Mouse (Mus musculus) right cerebral cortex, postnatal 4 days (tissue): ENCODE measurements around the gene Olig1.
"Not testable (repeated sequence)": the region's sequence is repeated elsewhere in the genome, so short reads cannot be mapped to it uniquely, and the experiment has no call there.

Experiments
- DNase-seq: peaks from one replicate; pipeline ENCODE4 v3.0.0-alpha.2; 2022

Olig1 gene

DNA sequence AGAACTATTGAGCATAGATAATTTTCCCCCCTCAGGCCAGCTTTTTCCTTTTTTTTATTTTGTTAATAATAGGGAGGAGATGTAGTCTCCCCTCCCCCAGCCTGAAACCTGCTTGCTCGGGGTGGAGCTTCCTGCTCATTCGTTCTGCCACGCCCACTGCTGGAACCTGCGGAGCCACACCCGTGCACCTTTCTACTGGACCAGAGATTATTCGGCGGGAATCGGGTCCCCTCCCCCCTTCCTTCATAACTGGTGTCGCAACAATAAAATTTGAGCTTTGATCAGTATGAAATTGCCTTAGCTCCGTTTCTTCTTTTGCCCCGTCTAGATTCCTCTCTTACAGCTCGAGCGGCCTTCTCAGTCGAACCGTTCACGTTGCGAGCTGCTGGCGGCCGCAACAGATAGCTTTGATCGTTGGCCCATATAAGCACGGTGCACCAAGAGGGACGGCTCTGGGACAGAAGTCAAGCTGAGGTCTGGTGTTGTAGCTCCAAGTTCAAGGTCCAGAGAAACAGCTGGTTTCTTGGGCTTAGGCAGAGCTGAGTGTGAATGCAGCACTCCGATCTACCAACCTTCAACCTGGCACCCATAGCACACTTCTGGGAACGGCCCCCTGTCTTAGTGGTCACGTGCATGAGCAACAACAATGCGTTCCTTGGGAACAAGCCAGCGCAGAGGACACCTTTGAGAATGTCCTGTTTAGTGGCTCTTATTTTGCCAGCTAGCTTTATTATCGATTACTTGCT lies 14.0 kb upstream of the Olig1 start:
- not testable (repeated sequence) for DNase-seq

DNA sequence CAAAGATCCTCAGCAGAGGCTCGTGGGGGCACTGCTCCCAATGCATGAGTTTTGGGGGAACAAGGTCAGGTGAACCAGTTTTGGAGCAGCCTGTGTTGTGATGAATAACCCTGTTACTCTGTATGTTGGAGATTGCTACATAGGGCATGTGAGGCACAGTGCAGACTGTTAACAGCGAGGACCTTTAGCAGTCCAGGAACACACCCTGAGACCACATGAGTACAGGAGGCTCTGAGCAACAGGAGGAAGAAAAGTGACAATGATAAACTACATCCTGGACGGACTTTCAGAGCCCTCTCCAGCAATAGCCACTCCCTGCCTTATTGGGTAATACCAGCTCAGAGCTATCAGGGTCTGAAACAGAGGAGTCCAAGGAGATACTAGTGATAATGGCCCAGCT lies 10.6 kb upstream of the Olig1 start:
- DNase-seq, result no peak

DNA sequence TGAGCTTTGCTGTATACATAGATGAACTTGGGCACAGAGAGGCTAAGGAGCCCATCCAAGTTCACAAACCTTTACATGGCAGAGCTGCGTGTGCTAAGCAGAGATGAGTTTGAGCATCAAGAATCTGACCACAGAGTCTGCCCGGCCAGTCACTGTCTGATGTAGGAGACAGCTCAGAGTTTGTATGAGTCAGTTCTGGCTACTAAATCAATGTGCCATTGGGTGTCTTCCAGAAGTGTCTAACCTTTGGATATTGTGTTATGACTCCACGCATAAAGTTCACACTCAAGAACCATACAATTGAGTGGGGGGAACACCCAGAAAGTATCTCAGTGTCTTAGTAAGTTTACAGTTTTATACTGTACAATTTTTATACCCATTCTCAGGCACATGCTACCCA lies 8.7 kb upstream of the Olig1 start:
- DNase-seq, result no peak

GRCm38 (mm10) chr16:91262467-91263220 lies 6.9 kb upstream of the Olig1 start:
- DNase-seq, result no peak

GRCm38 (mm10) chr16:91265972-91266371 lies 3.6 kb upstream of the Olig1 start:
- peak; percentile 69 for DNase-seq

DNA sequence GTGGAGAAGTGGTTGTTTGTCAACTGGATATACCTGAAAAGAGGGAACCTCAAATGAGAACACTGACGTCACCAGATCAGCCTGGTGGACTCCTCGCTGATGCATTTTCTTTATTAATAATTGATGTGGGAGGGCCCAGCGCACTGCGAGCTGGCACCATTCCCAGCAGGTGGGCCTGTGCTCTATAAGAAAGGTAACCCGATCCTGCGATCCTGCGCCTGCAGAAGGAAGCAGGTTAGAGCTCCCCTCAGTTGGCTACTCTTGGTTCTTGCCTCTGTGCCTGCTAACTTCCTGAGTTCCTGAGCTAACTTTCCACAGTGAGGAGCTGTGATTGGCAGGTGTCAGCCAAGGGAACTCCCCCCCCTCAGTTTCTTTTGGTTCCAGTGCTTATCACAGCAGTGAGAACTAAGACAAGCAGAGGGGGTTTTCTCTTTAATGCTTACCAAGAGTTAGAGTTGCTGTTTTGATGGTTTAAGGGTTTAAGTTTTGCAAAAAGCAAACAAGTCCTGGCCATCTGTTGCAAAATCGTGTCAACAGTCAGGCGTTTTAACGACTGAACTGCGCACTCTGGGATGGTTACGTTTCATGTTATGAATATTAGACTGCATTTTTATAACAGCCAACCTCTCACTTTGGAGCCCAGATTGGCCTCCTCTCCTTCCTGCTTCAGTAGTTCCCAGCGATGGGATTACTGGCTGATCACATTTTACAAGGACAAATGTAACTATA lies 684 bp upstream of the Olig1 start:
- no peak for DNase-seq

- peak; percentile 52 for DNase-seq
Observed at GRCm38 (mm10) chr16:91270212-91270971, 820 bp downstream of the Olig1 start.

GRCm38 (mm10) chr16:91270982-91271549 lies 1.5 kb downstream of the Olig1 start:
- DNase-seq, result peak; percentile 13

- DNase-seq, result peak; percentile 30
Observed at GRCm38 (mm10) chr16:91271634-91272033, 2.1 kb downstream of the Olig1 start.

GRCm38 (mm10) chr16:91280516-91280915 lies 10.9 kb downstream of the Olig1 start:
- DNase-seq, result no peak

DNA sequence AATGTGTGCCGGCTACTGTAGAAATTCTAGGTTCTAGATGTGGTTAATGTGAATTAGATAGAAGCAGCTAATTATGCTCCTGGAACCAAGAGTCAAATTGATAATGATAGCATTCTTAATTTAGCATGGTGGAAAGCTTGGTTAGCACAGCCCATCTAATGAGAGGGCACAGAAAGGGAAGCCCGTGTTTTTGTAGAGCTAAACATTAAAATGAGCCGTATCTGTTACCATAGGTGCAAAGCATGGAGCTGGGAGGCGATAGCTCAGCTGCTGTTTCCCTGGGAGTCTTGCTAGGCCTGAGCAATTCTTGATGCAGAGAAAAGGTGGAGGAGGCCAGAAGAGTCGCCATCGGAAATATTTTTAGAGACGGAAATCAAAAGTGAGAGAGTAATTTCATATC lies 22.5 kb downstream of the Olig1 start:
- no peak for DNase-seq

DNA sequence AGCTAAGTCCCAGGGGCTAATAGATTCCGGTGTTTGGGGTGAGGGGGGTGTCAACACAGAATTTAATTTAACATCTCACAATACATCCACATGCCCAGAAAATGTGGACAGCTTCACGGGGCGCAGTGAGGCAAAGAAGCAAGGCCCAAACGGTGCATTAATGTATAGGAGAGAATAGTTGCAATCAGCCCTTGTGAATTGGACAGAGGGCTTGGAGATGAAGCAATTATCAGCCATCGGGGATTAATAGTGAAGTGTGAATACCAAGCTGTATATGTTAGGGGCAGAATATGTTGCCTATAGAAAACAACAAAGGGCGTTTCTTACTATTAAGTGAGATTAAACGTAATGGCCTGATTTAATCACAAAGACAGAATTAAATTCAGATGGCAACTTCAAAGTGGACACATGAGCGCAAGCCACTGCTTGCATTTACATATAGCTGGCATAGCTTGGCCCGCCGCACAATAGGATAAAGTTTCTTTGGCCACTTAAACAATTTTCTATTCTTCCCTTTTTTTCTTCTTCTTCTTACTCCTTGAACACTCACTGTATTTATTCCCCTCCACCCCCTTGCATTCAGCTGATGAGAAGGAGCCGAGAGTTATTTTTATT lies 23.3 kb downstream of the Olig1 start:
- no peak for DNase-seq

DNA sequence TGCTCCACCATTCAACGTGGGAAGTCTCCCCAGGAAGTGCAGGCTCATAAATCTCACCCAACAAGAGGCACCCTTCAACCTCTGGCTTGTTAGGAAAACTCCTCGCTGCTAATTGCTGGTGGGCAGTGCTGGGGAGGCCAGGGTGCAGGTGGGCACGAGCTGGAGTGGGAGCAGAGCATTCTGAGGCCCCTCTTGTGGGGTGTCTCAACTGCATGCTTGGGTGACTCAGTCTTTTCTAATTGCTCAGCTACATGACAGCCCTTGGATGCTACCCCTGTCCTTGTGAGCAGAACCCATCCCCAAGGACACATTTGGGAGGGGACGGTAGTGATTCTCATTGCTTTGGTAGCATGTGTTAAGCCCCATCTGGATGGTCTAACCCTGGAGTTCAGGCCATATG lies 28.2 kb downstream of the Olig1 start:
- no peak for DNase-seq

GRCm38 (mm10) chr16:91299412-91299811 lies 29.8 kb downstream of the Olig1 start:
- DNase-seq, result no peak

DNA sequence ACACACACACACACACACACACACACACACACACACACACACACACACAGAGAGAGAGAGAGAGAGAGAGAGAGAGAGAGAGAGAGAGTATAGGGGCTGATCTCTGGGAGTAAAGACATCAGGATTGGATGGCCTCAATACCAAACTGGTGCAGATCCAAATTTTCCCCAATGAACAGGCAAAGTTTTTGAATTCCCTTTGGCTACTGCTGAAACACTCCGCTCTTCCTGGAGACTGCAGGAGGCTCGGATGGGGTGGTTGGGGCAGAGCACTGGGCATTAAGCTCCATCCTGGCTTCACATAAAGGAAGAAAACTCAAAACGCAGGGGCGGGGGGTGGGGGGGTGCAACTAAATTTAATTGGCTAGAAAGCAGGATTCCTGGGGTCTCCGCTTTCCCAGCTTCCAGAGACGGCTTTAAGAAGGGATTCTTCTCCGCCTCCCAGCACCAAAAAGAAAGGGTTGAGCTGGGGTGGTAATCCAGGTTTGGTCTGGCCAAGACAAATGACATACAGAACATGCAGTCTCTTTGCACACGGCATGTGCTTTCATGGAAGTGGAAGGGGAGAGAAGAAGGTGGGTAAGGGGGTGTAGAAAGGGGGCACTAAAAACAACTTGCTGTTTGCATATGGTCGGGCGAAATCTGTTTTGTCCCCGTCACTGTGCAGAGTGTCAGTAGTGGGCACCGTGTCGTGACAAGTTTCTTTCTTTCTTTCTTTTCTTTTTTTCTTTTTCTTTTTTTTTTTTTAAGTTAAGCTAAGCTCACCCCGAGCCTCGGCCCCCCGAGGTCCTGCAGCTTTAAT lies 31.3 kb downstream of the Olig1 start:
- no peak for DNase-seq

- no peak for DNase-seq
Observed at GRCm38 (mm10) chr16:91301454-91301853, 31.9 kb downstream of the Olig1 start.

DNA sequence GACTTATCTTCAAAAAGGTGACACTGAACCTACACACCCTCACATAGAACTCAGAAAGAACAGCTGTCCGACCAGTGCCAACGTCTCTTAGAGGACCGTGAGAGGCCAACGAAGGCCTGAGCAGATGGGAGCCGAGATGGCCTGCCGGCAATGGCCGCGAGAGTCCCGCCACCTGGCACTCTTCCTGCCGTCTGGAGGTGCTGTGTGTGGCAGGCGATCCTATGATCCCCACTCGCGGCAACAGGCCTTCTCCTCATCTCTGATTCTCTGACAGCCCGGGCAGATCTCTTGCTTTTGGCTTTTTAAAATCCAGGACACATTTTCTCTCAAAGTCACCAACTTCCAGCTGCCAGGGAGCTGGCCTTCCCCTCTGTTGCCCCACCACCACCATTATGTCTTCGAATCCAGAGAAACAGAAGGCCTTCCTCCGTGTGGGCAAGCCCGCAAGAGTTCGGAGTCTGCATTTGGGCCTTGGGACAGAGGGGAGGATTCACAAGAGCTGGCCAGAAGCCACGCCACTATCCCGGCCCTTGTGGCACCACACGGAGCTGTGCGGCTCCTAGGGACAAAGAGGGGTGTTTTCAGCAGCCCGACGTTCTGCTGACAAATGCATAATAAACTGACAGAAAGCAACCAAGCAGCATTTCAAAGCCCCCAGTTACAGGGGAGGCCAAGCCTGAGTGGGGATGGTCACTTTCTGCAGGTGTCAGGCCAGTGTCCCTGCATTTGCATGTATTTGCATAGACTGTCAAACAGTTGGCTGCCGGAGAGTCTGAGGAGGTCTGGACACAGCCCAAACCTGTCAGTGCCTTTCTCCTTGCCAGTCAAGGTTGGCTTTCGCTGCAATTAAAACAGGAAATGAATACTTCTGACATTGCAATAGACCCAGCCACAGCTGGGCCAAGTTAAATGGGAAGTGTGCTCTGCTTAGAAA lies 34.5 kb downstream of the Olig1 start:
- peak; percentile 49 for DNase-seq

GRCm38 (mm10) chr16:91305512-91306111 lies 36.0 kb downstream of the Olig1 start:
- peak; percentile 19 for DNase-seq

DNA sequence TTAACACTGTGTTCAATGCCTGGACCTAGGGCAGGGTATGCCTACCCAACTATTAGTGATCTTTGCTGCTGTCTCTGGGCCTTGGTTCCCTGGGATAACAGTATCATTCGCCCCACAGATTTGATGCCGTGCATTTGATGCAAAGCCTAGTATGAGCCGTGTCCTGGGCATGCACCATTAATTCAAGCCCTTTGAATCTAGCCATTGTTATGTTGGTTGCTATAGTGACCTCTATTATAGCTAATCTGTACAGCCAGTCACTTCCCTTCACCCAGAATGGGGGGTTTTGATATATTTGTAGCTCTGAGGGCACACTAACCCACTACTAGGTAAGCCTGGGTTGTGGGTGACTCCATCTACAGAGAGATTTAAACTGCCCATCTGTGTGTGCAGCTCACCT lies 40.3 kb downstream of the Olig1 start:
- no peak for DNase-seq

- no peak for DNase-seq
Observed at GRCm38 (mm10) chr16:91312921-91313320, 43.3 kb downstream of the Olig1 start.
